Mouse (Mus musculus) hindbrain, embryonic 15.5 days (tissue): ENCODE measurements around the gene Acvr1b. TPM values are rescaled to one million over a fixed set of nuclear protein-coding genes. Genes with fewer than 3 reads are reported as not detected.

Experiments used
- ATAC-seq: fragments of 200-750 bp; cut with Nextera tagmentation; 2 replicates; pipeline ENCODE4 v1.8.0; 2017; ENCODE audit warnings: low read depth, moderate number of reproducible peaks, moderate TSS enrichment; ENCODE audit not compliant: low FRiP score
- H3K27ac ChIP-seq: fragments of 300-500 bp; sonication (generic); replicated peaks from 2 replicates; pipeline ENCODE4 v1.5.1; 2015; ENCODE audit warnings: mild to moderate bottlenecking, inconsistent platforms
- H3K27me3 ChIP-seq: fragments of 300-500 bp; sonication (generic); 2 replicates; pipeline ENCODE4 v1.6.1; 2015; ENCODE audit warnings: control low read depth, inconsistent platforms
- H3K36me3 ChIP-seq: fragments of 300-500 bp; sonication (generic); 2 replicates; pipeline ENCODE4 v1.6.1; 2015; ENCODE audit warnings: control low read depth, inconsistent platforms
- H3K4me1 ChIP-seq: fragments of 300-500 bp; sonication (generic); replicated peaks from 2 replicates; pipeline ENCODE4 v1.6.1; 2015; ENCODE audit warnings: control low read depth, inconsistent platforms
- H3K4me2 ChIP-seq: fragments of 300-500 bp; sonication (generic); 2 replicates; pipeline ENCODE4 v1.6.1; 2015; ENCODE audit warnings: moderate library complexity, mild to moderate bottlenecking, inconsistent platforms
- H3K4me3 ChIP-seq: fragments of 300-500 bp; sonication (generic); 2 replicates; pipeline ENCODE4 v1.5.1; 2015; ENCODE audit warnings: mild to moderate bottlenecking, inconsistent platforms
- H3K9ac ChIP-seq: fragments of 300-500 bp; sonication (generic); 2 replicates; pipeline ENCODE4 v1.6.1; 2015; ENCODE audit warnings: inconsistent platforms
- H3K9me3 ChIP-seq: fragments of 300-500 bp; sonication (generic); 2 replicates; pipeline ENCODE4 v1.6.1; 2016; ENCODE audit warnings: control low read depth, inconsistent platforms
- WGBS: fragments of 180-500 bp; shearing (Covaris S2); methylation state at CpG from one replicate; pipeline ENCODE4 v1.1.7; 2015; 5-methylcytosine and 5-hydroxymethylcytosine counted together
- polyA plus RNA-seq: library from polyadenylated mRNA; unstranded; fragments of >200 nt; fragmentation: Nextera tagmentation; extraction: Ambion mirVana; gene quantifications from 2 replicates; pipeline ENCODE4 v1.2.1, GENCODE M21; 2015

The Acvr1b gene
- polyA plus RNA-seq, 1 experiment from 2014 or later = 24.1 TPM

- 87% methylated on average over 21 of the region's 21 CpGs for WGBS
- Histone ChIP-seq H3K9me3 (no peaks in the 10 kb centered on the region), H3K27ac (no peak overlapping the region), H3K4me1 (peaks cover 13% of the 10 kb centered on the region), H3K4me3 (no peak overlapping the region), H3K9ac (no peak overlapping the region), H3K27me3 (peaks cover 8% of the 10 kb centered on the region; the same call in 1 of the 2 replicates), H3K36me3 (no peaks in the 10 kb centered on the region), H3K4me2 (no peak overlapping the region)
- no peak for ATAC-seq
Observed at GRCm38 (mm10) chr15:101228866-101229590, 55.2 kb downstream of the Acvr1b start.

GRCm38 (mm10) chr15:101230503-101230902, 56.6 kb downstream of the Acvr1b start:
- H3K9me3 ChIP-seq = no peaks in the 10 kb centered on the region
- H3K4me2 ChIP-seq = no peak overlapping the region
- H3K4me3 ChIP-seq = no peak overlapping the region
- WGBS = 97% methylated on average over 19 of the region's 19 CpGs
- H3K27me3 ChIP-seq = no peaks in the 10 kb centered on the region
- no peaks in the 10 kb centered on the region for H3K36me3 ChIP-seq
- H3K9ac ChIP-seq = no peak overlapping the region
- no peak overlapping the region for H3K27ac ChIP-seq
- 0 out of 2 replicates have a peak, but pooled peaks cover 9% of the 10 kb centered on the region for H3K4me1 ChIP-seq
- no peak for ATAC-seq

- Histone ChIP-seq H3K4me3 (peak overlapping the region; percentile 29), H3K36me3 (no peaks in the 10 kb centered on the region), H3K27me3 (no peaks in the 10 kb centered on the region), H3K9me3 (no peaks in the 10 kb centered on the region), H3K4me1 (0 out of 2 replicates have a peak, but pooled peaks cover 12% of the 10 kb centered on the region), H3K27ac (no peak overlapping the region), H3K9ac (0 out of 2 replicates have a peak overlapping the region, but pooled peaks have one; percentile 8), H3K4me2 (peak overlapping the region; percentile 57)
- 74% methylated on average over 23 of the region's 23 CpGs for WGBS
- no peak for ATAC-seq
Observed at GRCm38 (mm10) chr15:101230995-101231647, 57.3 kb downstream of the Acvr1b start.

GRCm38 (mm10) chr15:101231648-101232180, 57.8 kb downstream of the Acvr1b start:
- peak overlapping the region; percentile 29 for H3K4me3 ChIP-seq
- H3K36me3 ChIP-seq = no peaks in the 10 kb centered on the region
- peak; percentile 24; the same call in 1 of the 2 replicates for ATAC-seq
- H3K27ac ChIP-seq = no peak overlapping the region
- H3K9me3 ChIP-seq = no peaks in the 10 kb centered on the region
- H3K27me3 ChIP-seq = no peaks in the 10 kb centered on the region
- 0 out of 2 replicates have a peak, but pooled peaks cover 12% of the 10 kb centered on the region for H3K4me1 ChIP-seq
- H3K9ac ChIP-seq = 0 out of 2 replicates have a peak overlapping the region, but pooled peaks have one; percentile 8
- 49% methylated on average over 56 of the region's 56 CpGs for WGBS
- H3K4me2 ChIP-seq = peak overlapping the region; percentile 57

GRCm38 (mm10) chr15:101232607-101233006, 58.7 kb downstream of the Acvr1b start:
- H3K27me3 ChIP-seq = no peaks in the 10 kb centered on the region
- no peak overlapping the region for H3K27ac ChIP-seq
- 0 out of 2 replicates have a peak, but pooled peaks cover 12% of the 10 kb centered on the region for H3K4me1 ChIP-seq
- H3K4me2 ChIP-seq = no peak overlapping the region
- H3K9ac ChIP-seq = no peak overlapping the region
- H3K4me3 ChIP-seq = no peak overlapping the region
- no peaks in the 10 kb centered on the region for H3K9me3 ChIP-seq
- WGBS = 78% methylated on average over 4 of the region's 4 CpGs
- H3K36me3 ChIP-seq = no peaks in the 10 kb centered on the region
- no peak for ATAC-seq

GRCm38 (mm10) chr15:101233183-101233582, 59.3 kb downstream of the Acvr1b start:
- H3K27me3 ChIP-seq = no peaks in the 10 kb centered on the region
- H3K4me2 ChIP-seq = no peak overlapping the region
- no peaks in the 10 kb centered on the region for H3K9me3 ChIP-seq
- no peak overlapping the region for H3K4me3 ChIP-seq
- H3K9ac ChIP-seq = no peak overlapping the region
- H3K36me3 ChIP-seq = no peaks in the 10 kb centered on the region
- 0 out of 2 replicates have a peak, but pooled peaks cover 12% of the 10 kb centered on the region for H3K4me1 ChIP-seq
- ATAC-seq = no peak
- WGBS = 88% methylated on average over 3 of the region's 3 CpGs
- H3K27ac ChIP-seq = no peak overlapping the region

GRCm38 (mm10) chr15:101233641-101234275, 59.9 kb downstream of the Acvr1b start:
- no peaks in the 10 kb centered on the region for H3K9me3 ChIP-seq
- no peak for ATAC-seq
- no peaks in the 10 kb centered on the region for H3K36me3 ChIP-seq
- no peaks in the 10 kb centered on the region for H3K27me3 ChIP-seq
- no peak overlapping the region for H3K4me3 ChIP-seq
- no peak overlapping the region for H3K9ac ChIP-seq
- no peak overlapping the region for H3K4me2 ChIP-seq
- no peak overlapping the region for H3K27ac ChIP-seq
- 24% methylated on average over 11 of the region's 11 CpGs for WGBS
- H3K4me1 ChIP-seq = peaks cover 15% of the 10 kb centered on the region; the same call in 1 of the 2 replicates

GRCm38 (mm10) chr15:101234611-101235341, 60.9 kb downstream of the Acvr1b start:
- Histone ChIP-seq H3K27me3 (no peaks in the 10 kb centered on the region), H3K27ac (no peak overlapping the region), H3K4me3 (no peak overlapping the region), H3K4me1 (peaks cover 22% of the 10 kb centered on the region), H3K9me3 (no peaks in the 10 kb centered on the region), H3K36me3 (no peaks in the 10 kb centered on the region), H3K4me2 (no peak overlapping the region), H3K9ac (no peak overlapping the region)
- no peak for ATAC-seq
- WGBS = 56% methylated on average over 10 of the region's 10 CpGs

GRCm38 (mm10) chr15:101235342-101235698, 61.5 kb downstream of the Acvr1b start:
- Histone ChIP-seq H3K4me1 (peaks cover 22% of the 10 kb centered on the region), H3K27ac (no peak overlapping the region), H3K4me2 (no peak overlapping the region), H3K9me3 (no peaks in the 10 kb centered on the region), H3K36me3 (no peaks in the 10 kb centered on the region), H3K9ac (no peak overlapping the region), H3K4me3 (no peak overlapping the region), H3K27me3 (no peaks in the 10 kb centered on the region)
- ATAC-seq = no peak
- 28% methylated on average over 5 of the region's 5 CpGs for WGBS

- 25% methylated on average over 12 of the region's 12 CpGs for WGBS
- Histone ChIP-seq H3K27me3 (no peaks in the 10 kb centered on the region), H3K4me2 (no peak overlapping the region), H3K9ac (no peak overlapping the region), H3K27ac (no peak overlapping the region), H3K9me3 (no peaks in the 10 kb centered on the region), H3K36me3 (no peaks in the 10 kb centered on the region), H3K4me3 (no peak overlapping the region), H3K4me1 (peaks cover 23% of the 10 kb centered on the region)
- ATAC-seq = peak; percentile 11; the same call in 1 of the 2 replicates
Observed at GRCm38 (mm10) chr15:101235728-101236327, 62.0 kb downstream of the Acvr1b start.

GRCm38 (mm10) chr15:101236878-101237277, 63.0 kb downstream of the Acvr1b start:
- Histone ChIP-seq H3K4me1 (peaks cover 23% of the 10 kb centered on the region), H3K27me3 (no peaks in the 10 kb centered on the region), H3K9me3 (no peaks in the 10 kb centered on the region), H3K36me3 (no peaks in the 10 kb centered on the region), H3K27ac (no peak overlapping the region), H3K4me2 (no peak overlapping the region), H3K9ac (no peak overlapping the region), H3K4me3 (no peak overlapping the region)
- 15% methylated on average over 3 of the region's 3 CpGs for WGBS
- no peak for ATAC-seq
